Mouse (Mus musculus): ENCODE results near the gene Cpxm2. TPM values are rescaled to one million over a fixed set of nuclear protein-coding genes. Genes with fewer than 3 reads are reported as not detected.

Gene Cpxm2
- total RNA-seq, 2 experiments from 2014 or later = 5.2 to 10.8 TPM

DNA sequence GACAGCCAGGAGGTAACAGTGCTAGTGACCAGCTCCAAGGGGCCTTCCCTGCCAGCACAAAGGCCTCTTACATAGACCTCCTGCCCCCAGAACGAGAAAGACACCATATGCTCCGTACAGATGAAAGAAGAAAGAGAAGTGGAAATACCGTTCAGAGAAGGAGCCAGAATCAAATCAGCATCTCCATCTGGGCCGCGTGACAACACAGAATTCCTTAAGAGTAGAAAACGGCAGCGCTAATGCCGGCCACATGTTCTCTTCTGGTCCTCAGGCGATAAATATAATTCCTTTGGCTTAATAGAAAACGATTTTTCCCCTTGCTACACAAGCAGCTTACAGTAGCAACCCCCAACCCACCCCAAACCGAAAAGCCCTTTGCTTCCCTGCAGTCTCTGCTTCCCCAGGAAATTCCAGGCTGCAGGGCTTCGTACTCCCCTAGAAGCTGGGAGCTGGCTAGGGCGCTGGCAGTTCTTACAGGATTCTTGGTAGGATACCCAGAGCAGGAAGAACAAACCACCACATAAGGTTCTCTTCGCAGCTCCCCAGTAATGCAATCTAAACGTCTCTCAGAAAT, 9.2 kb downstream of the Cpxm2 start:
- DNase-seq = no peak

GRCm38 (mm10) chr7:132128687-132129086, 25.9 kb downstream of the Cpxm2 start:
- DNase-seq = no peak

DNA sequence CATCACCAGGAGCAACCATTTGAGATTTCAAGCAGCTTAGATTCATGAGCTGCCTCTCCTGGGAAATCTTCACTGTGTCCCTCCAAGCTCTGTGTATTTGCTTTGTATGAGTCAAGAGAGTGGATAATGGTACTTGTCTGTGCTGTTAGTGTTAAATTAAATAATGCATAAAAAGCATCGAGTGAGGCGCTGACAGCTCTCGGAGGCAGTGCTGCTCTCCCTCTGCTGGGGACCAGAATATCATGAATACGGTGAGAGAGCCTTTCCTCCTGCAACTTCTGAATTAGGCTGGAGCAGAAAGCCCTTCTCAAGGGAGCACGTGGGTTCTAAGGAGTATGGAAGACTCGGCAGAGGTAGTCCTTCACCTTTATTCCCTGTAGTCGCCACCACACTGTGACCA, 29.6 kb downstream of the Cpxm2 start:
- no peak for DNase-seq

DNA sequence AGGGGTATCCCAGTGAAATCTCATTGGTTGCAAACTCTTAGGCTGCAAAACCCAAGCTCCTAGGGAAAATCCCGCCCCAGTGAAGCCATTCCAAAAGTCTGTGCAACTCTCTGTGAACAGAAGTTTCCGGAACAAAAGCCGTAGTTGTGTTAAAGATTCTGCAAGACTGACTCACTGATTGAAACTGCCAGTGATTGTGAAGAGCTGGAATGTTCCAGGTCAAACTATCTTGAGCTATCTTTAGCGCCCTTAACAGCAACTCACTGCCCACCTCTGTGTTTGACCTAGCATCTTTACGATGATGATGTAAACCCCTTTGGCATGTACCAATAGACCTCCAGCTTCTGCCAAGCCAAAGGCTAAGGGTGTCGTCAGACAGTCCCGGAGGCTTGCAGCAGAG, 31.3 kb downstream of the Cpxm2 start:
- peak; percentile 13 for DNase-seq

GRCm38 (mm10) chr7:132119817-132120216, 34.7 kb downstream of the Cpxm2 start:
- no peak for DNase-seq

DNA sequence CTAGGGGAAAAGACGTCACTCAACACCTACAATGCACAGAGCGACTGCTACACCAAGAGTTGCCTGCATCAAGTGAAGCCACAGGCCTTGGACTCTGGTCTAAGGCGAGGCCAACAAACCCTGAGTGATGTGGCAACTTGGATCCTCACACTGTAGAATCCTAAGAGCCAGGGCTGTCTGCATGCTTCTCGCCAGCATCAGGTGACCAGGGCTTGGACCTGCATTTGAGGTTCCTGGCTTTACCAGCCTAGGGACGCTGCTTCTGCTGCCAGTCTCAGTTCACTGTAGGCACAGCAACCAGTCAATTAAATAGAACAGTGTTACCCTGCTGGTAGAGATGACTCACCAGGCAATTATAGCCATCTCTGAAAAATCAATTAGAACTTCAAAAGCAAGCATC, 42.8 kb downstream of the Cpxm2 start:
- DNase-seq = peak; percentile 48

DNA sequence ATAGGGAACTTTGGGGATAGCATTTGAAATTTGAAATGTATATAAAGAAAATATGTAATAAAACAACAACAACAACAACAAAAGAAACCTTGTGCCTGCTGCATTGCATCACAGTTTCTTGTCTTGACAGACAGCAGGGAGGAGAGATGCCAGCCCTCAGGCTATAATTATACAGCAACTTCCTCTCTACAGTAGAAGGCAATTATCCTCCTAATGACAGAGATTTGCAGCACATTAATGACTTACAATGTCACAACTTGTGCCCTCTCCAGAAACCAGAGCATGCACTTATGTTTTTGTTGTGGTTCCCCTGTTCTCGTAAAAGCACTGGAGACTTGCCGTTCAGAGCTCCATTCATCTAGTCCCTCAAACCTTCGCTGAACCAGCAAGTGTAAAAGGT, 44.2 kb downstream of the Cpxm2 start:
- DNase-seq = no peak

GRCm38 (mm10) chr7:132106891-132107290, 47.6 kb downstream of the Cpxm2 start:
- no peak for DNase-seq

- no peak for DNase-seq
Measured at GRCm38 (mm10) chr7:132105326-132105725, 49.2 kb downstream of the Cpxm2 start.

DNA sequence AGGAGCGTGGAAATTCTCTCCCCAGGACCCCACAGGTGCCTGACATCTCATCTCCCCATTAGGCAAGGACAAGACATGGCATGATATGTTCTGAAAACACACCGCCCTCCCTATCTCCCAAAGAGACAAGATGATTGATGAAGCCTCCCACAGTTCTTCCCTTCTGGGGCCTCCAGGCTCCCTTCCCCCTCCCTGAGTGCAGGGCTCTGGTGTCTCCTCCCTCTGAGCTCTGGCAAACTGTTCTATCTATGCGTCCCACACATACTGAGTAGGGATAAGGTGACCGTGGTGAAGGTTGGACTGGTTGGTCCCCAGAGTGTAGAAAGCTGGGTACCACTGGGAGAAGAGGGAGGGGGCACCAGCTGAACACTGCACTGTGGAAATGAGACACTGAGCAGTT, 56.1 kb downstream of the Cpxm2 start:
- no peak for DNase-seq

GRCm38 (mm10) chr7:132094666-132095065, 59.9 kb downstream of the Cpxm2 start:
- DNase-seq = peak; percentile 27

DNA sequence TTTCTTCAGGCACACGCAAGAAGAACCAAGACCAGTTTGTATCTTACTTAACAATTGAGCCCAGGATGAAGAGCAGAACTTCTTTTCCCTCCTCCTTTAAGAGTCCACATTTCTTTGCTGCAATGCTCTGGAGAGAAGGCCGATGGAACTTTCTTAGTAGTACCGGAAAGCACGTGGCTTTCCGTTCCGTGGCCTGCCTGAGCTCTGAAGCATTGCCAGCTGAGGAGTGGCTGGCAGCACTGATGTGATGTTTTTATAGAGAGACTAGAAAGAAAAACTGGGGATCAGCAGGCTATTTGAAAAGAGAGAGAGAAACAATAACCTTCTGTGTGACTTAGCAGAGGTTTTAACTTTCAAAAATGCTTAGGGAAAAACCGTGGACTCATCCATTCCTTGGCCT, 63.0 kb downstream of the Cpxm2 start:
- DNase-seq = peak; percentile 21

DNA sequence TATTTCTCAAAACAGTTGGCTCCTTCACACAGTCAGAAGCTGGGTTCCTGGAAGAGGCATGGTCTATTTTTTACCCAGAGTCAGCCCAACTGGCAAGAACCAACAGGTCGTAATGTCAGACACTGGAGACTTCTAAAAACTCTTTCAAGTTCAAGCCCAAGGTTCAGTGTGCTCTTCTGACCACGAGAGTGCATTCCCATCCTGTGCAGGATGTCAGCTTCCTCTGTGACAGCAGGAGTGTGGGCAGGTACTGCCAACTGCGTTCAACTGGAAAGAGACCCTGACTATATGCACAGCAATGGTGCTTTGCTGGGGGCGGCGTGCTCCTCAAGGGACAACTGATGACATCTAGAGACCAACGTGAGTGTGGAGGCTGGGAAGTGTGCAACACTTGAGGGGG, 65.9 kb downstream of the Cpxm2 start:
- peak; percentile 9 for DNase-seq

DNA sequence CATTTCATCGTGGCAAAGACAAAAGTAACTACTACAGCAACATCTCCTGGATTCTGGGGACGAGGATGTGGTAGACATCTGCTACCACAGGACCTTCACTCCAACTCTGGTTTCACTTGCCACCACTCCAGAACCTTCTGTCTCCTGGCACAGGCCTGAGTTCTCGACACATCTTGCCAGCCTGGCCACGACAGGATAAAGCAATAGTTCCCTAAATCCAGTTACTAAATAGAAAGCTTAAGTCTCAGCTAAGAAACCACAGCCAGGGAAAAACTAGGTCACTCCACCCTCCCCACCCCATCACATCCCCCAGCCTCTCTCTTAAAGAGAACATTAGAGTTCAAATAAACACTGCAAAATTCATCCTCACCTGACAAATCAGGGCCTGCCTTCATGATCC, 66.4 kb downstream of the Cpxm2 start:
- peak; percentile 26 for DNase-seq

DNA sequence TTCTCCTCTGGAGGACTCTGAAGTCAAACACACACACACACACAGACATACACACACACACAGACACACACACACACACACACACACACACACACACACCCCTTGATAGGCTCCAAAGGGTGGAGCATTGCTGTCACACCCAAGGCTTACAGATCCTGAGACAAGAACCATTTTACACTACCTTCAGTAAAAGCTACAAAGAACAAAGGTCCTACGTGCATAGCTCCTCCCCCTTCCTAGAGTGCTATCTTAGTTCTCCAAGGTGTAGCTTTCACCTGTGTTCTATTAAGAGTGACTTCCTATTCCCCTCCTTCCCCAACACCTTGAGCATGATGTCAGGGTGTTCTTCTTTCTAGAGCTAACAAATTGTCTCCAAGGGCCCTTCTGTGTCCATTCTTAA, 78.7 kb downstream of the Cpxm2 start:
- DNase-seq = no peak

GRCm38 (mm10) chr7:132074503-132074902, 80.0 kb downstream of the Cpxm2 start:
- no peak for DNase-seq

DNA sequence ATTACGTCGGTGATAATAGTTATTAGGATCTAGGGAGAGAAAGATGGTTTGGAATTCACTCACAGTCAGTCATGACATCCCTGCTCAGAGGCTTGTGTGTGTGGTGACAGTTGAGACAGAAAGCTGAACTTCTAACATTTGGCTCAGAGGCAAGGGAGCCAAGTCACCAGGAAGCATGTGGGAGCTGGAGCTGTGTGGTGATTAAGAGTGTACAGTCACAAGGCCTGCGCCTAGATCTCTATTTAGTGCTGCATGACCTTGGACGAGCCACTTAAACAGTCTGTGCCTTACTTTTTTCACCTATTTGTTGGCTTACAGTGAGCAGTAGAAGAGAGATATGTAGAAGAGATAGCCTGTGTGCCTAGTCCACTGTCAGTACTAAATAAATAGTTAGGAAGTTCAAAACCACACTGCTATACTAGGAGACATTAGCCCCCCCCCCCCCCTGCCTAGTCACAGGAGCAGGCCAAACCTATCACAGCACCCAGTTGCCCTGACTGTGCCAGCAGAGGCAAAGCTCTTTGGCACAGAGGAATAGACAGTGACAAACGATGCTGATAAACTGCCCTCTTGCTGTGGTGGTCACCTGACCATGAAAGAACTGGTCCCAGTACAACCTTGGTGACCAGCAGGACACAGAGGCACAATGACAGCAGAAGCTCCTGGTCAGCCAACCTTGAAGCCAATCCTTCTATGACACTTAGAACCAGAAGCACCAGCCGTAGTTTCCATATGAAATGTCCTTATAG, 83.5 kb downstream of the Cpxm2 start:
- no peak for DNase-seq

DNA sequence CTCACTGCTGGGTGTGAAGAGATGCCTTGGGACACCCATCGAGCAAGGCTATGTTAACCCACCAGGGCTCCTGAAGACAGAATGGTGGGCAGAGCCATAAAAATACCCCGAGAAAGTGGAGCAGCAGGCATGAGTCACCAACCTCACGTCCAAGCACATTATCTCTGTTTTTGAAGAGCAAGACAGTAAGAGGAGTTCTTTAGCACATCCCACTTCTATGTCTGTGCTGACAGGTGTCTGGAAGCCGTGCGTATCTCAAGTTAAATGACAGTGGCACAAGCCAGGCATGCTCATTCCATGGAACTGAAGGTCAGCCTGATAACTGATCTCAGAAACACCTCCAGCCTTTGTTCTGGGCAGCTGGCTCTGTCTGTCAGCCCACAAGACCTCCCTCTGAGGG, 86.6 kb downstream of the Cpxm2 start:
- DNase-seq = no peak

GRCm38 (mm10) chr7:132067511-132067910, 87.0 kb downstream of the Cpxm2 start:
- no peak for DNase-seq

- no peak for DNase-seq
Measured at GRCm38 (mm10) chr7:132060116-132060515, 94.4 kb downstream of the Cpxm2 start.

DNA sequence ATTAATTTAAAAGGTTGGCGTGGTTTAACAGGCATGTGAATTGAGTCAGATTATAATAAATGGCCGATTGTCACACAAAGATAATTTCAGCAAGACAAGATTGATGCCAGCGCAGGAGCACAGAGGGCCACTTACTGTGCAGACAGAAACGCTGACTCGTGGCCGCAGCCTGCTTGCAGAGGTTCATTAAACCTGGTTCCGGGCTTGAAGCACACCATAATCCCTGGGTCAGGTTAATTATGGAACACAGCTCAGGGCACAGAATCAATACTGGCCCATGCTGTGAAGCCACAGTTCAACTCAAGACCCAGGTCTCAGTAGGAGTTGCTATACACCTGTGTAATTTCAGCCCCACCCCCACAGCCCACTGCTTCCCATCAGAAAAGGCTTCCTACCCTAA, 98.0 kb downstream of the Cpxm2 start:
- no peak for DNase-seq

DNA sequence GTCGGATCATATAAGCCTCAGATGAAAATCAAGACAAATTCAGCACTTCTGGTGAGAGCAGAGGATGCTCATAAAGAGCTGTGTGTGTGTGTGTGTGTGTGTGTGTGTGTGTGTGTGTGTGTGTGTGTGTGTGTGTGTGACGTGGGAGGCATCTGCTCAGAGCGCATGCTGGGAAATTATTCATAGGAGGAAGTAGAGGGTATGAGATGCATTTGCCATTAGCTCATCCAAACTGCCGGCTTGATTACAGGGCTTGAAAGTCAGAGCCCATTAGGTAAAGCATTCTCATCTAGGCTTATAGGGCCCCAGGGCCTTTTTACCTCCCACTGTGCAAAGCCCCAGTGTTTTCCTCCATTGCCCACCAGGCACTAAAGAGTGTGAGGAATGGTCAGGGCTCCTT, 107.9 kb downstream of the Cpxm2 start:
- DNase-seq = no peak

GRCm38 (mm10) chr7:132031940-132032531, 122.5 kb downstream of the Cpxm2 start:
- DNase-seq = no peak

DNA sequence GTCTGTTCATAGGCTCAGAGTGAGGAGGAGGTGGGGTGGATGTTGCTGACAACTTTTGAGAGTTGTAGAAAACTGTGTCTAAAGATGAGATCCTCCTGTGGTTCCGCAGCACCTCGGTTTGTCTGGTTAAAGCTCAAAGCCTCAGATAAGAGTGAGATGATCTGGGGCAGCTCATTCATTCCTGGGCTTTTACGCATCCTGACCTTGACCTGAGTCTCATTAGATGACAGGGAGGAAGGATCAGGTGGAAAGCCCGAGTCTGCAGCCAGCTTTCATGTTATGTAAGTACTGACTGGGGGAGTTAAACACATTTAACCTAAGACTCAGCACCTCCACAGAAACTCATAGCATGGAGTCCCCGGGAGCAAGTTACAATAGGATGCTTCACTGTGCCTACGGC, 127.9 kb downstream of the Cpxm2 start:
- DNase-seq = no peak
